Mouse (Mus musculus) G1E (cell line): ENCODE measurements around the gene Nln.

ENCODE experiments used
- CTCF ChIP-seq: IDR thresholded peaks from 2 replicates; pipeline ENCODE4 v1.5.1; 2012; ENCODE audit warnings: low read depth, low read length, inconsistent platforms, mixed read lengths
- GATA1 ChIP-seq: IDR thresholded peaks from 2 replicates; pipeline ENCODE4 v1.6.1; 2012; ENCODE audit warnings: borderline replicate concordance, low read length, inconsistent platforms, mixed read lengths

GRCm38 (mm10) chr13:104048835-104049234, 60.6 kb downstream of the Nln start:
- TF ChIP-seq GATA1 (no peak), CTCF (0 out of 2 replicates have a peak, but pooled peaks have one; percentile 2)
